Mouse (Mus musculus): ENCODE measurements around the gene Crp. TPM values are rescaled to one million over a fixed set of nuclear protein-coding genes. Genes with fewer than 3 reads are reported as not detected.

Crp gene
- polyA plus RNA-seq, 1 experiment from 2014 or later = not detected

Other genes starting within 250 kb of the Crp start
- 0.34 and 0.40 TPM in 2 replicates for gene Slamf9, start 222.7 kb upstream of the Crp start, polyA plus RNA-seq (2014; fragmentation: Nextera tagmentation; extraction: Ambion mirVana)
- 38.3 and 47.8 TPM in 2 replicates for gene Igsf9, start 216.3 kb upstream of the Crp start, polyA plus RNA-seq (2014; fragmentation: Nextera tagmentation; extraction: Ambion mirVana)
- gene Tagln2, start 198.0 kb upstream of the Crp start, polyA plus RNA-seq (2014; fragmentation: Nextera tagmentation; extraction: Ambion mirVana) = 41.1 and 43.4 TPM in 2 replicates
- 3.7 and 4.8 TPM in 2 replicates for gene Cfap45, start 177.3 kb upstream of the Crp start, polyA plus RNA-seq (2014; fragmentation: Nextera tagmentation; extraction: Ambion mirVana)
- gene Vsig8, start 142.1 kb upstream of the Crp start, polyA plus RNA-seq (2014; fragmentation: Nextera tagmentation; extraction: Ambion mirVana) = not detected in 2 replicates
- gene Slamf8, start 107.5 kb upstream of the Crp start, polyA plus RNA-seq (2014; fragmentation: Nextera tagmentation; extraction: Ambion mirVana) = not detected in 2 replicates
- gene Fcrl6, start 95.5 kb upstream of the Crp start, polyA plus RNA-seq (2014; fragmentation: Nextera tagmentation; extraction: Ambion mirVana) = 0.22 and 0.35 TPM in 2 replicates
- 9.4 TPM in 2 replicates for gene Dusp23, start 65.1 kb upstream of the Crp start, polyA plus RNA-seq (2014; fragmentation: Nextera tagmentation; extraction: Ambion mirVana)
- not detected in 2 replicates for gene Apcs, start 197.0 kb downstream of the Crp start, polyA plus RNA-seq (2014; fragmentation: Nextera tagmentation; extraction: Ambion mirVana)